Mouse (Mus musculus) sigmoid colon, adult 10 weeks (tissue): ENCODE data around the gene Ugt2b36. TPM values are rescaled to one million over a fixed set of nuclear protein-coding genes. Genes with fewer than 3 reads are reported as not detected.

Experiments used
- polyA plus RNA-seq: library from polyadenylated mRNA; stranded (reverse); fragments of 350-450 nt; fragmentation: Illumina TruSeq; extraction: RNeasy Lipid Tissue Mini Kit (QIAGEN cat#74804); gene quantifications from one replicate; pipeline ENCODE4 v1.2.3, GENCODE M21; 2014; ENCODE audit warnings: low read depth, low replicate concordance

The Ugt2b36 gene
- 2.4 TPM for polyA plus RNA-seq

DNA sequence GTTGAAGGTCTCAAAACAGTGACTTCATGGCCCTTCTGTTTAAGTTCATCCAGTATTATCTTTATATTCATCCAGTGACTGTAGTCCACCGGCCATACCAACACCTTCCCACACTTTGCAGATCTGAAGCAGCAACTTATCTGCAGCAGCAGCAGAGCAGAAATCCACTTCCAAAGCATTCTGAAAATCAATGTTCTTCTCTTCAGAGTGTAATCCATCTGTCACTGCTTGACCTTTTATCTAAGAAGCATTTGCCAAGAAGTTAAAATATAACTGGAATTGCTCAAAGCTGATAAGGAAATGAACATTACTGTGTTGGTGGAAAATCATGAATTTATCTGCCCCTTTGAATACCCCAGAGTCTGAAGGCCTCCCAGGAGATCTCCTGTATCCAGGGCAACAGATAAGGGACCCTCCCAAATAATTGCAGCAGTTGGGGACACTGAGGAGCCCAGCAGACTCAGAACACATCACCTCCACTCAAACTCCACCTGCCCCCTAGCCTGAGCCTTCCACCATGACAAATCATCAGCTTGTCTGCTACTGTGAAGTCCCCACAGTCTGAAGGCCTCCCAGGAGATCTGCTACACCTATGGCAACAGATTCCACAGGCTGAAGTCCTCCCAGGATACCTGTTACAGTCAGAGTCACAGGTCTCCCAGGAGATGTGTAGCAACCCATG lies at the start of gene Ugt2b36:
TSS of gene Ugt2b36 (minus strand) at position 210 of the 682 bp plus-strand sequence.

DNA sequence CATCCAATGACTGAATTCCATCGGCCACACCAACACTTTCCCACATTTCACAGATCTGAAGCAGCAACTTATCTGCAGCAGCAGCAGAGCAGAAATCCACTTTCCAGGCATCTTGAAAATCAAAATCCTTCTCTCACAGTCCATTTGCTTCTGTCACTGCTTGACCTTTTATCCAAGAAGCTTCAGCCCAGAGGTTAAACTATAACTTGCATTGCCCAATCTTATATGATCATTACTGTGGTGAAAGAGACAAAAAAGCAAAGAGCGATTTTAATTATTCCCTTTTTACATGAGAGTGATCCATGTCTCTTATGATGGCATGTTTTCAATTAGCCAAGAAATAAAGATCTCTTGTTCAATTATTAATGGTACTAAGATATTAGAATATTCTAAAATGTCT lies 47.8 kb upstream of the Ugt2b36 start, which contains the start of gene Ugt2b5:
TSS of gene Ugt2b5 (minus strand) at position 123 of the 400 bp plus-strand sequence.

Other genes starting within 250 kb of the Ugt2b36 start
- gene Ugt2b34, start 185.6 kb downstream of the Ugt2b36 start, polyA plus RNA-seq, result 1,242 TPM
- gene Ugt2b1, start 166.0 kb downstream of the Ugt2b36 start, polyA plus RNA-seq, result 0.98 TPM
- 71.3 TPM for gene Ugt2b35, start 91.7 kb downstream of the Ugt2b36 start, polyA plus RNA-seq
- gene Ugt2b5, start 47.8 kb upstream of the Ugt2b36 start, polyA plus RNA-seq, result 17.3 TPM
- not detected for gene Ugt2b37, start 162.2 kb upstream of the Ugt2b36 start, polyA plus RNA-seq
- not detected for gene Ugt2a3, start 244.6 kb upstream of the Ugt2b36 start, polyA plus RNA-seq